Mouse (Mus musculus) CH12.LX (cell line): ENCODE data around the gene Cidec.

Experiments
- BHLHE40 ChIP-seq: IDR thresholded peaks from 2 replicates; pipeline ENCODE4 v1.6.1; 2011; ENCODE audit warnings: mild to moderate bottlenecking, low read depth, low read length, improper control_type of control experiment
- CTCF ChIP-seq, 2 experiments: IDR thresholded peaks in 1 of 2; conservative IDR thresholded peaks in 1 of 2; 2 replicates each; pipeline ENCODE4 v1.5.1; 2011 to 2012; ENCODE audit warnings: low read depth in 2 of 2, low read length in 2 of 2, improper control_type of control experiment in 1 of 2, inconsistent platforms in 1 of 2, mild to moderate bottlenecking in 1 of 2, moderate library complexity in 1 of 2
- ETS1 ChIP-seq: conservative IDR thresholded peaks from 2 replicates; pipeline ENCODE4 v1.6.1; 2012; ENCODE audit warnings: low read depth, mild to moderate bottlenecking, inconsistent platforms, low read length, improper control_type of control experiment, moderate library complexity
- HCFC1 ChIP-seq: IDR thresholded peaks from 2 replicates; pipeline ENCODE4 v1.6.1; 2012; ENCODE audit warnings: low read depth, mild to moderate bottlenecking, inconsistent platforms, low read length, improper control_type of control experiment
- JUN ChIP-seq: IDR thresholded peaks from 2 replicates; pipeline ENCODE4 v1.6.1; 2011; ENCODE audit warnings: low read depth, mild to moderate bottlenecking, low read length, improper control_type of control experiment, moderate library complexity; ENCODE audit not compliant: insufficient read depth
- MAX ChIP-seq: IDR thresholded peaks from 2 replicates; pipeline ENCODE4 v1.6.1; 2011; ENCODE audit warnings: low read length, improper control_type of control experiment
- MEF2A ChIP-seq: IDR thresholded peaks from 2 replicates; pipeline ENCODE4 v1.6.1; 2014; ENCODE audit warnings: low read depth, mild to moderate bottlenecking, inconsistent platforms, low read length, improper control_type of control experiment, borderline replicate concordance
- MYC ChIP-seq: IDR thresholded peaks from 2 replicates; pipeline ENCODE4 v1.6.1; 2011; ENCODE audit warnings: low read depth, mild to moderate bottlenecking, improper control_type of control experiment, low read length
- PAX5 ChIP-seq: IDR thresholded peaks from 2 replicates; pipeline ENCODE4 v1.6.1; 2012; ENCODE audit warnings: low read length, inconsistent platforms, mixed read lengths
- POLR2A ChIP-seq: IDR thresholded peaks from 2 replicates; pipeline ENCODE4 v1.6.1; 2011; ENCODE audit warnings: low read depth, mild to moderate bottlenecking, improper control_type of control experiment, low read length
- POLR2AphosphoS2 ChIP-seq: IDR thresholded peaks from 2 replicates; pipeline ENCODE4 v1.6.1; 2011; ENCODE audit warnings: low read depth, low read length, improper control_type of control experiment
- ZC3H11A ChIP-seq: IDR thresholded peaks from 2 replicates; pipeline ENCODE4 v1.6.1; 2012; ENCODE audit warnings: low read depth, mild to moderate bottlenecking, inconsistent platforms, low read length, improper control_type of control experiment
- ZKSCAN1 ChIP-seq: IDR thresholded peaks from 2 replicates; pipeline ENCODE4 v1.6.1; 2012; ENCODE audit warnings: low read depth, inconsistent platforms, low read length, improper control_type of control experiment, borderline replicate concordance
- ZNF384 ChIP-seq: IDR thresholded peaks from 2 replicates; pipeline ENCODE4 v1.6.1; 2012; ENCODE audit warnings: low read depth, low read length, improper control_type of control experiment, inconsistent platforms

DNA sequence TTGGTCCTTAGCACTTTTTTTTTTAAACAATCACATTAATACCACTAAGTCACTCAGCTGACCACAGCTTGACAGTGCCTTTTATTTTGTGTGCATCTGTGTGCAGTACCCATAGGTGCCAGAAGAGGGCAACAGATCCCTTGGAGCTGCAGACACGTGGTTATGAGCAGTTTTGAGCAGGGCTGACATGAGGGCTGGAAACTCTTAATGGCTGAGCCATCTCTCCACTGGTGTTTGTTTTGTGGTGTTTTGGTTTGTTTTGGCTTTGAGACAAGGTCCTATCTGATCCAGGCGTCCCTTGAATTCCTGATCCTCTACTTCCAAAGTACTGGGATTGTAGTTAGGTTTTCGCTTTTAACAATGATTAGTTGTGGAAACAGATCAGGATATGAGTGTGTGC, 8.2 kb downstream of the Cidec start:
- TF ChIP-seq CTCF (conservative IDR thresholded peaks at IDR 0.05 in 1 of 2, IDR thresholded peaks at IDR 0.05 in 1 of 2; ENCODE audit: low read depth in 2 of 2, low read length in 2 of 2) (peak; percentile 65 to 66; a peak in 3 of 4 replicates), ETS1 (no peak), ZNF384 (no peak), HCFC1 (no peak), MAX (peak; percentile 95), POLR2A (no peak), ZKSCAN1 (no peak), POLR2AphosphoS2 (no peak), PAX5 (no peak), ZC3H11A (no peak), MYC (peak; percentile 98), MEF2A (no peak), JUN (no peak), BHLHE40 (no peak)
